Mouse (Mus musculus) hindbrain, embryonic 10.5 days (tissue): Measurements from ENCODE around the gene Cblb. TPM values are rescaled to one million over a fixed set of nuclear protein-coding genes. Genes with fewer than 3 reads are reported as not detected.

Experiments
- DNase-seq: peaks from one replicate; pipeline ENCODE4 v3.0.0-alpha.2; 2017; ENCODE audit warnings: low spot score
- H3K27ac ChIP-seq: fragments of 300-500 bp; sonication (generic); 2 replicates; pipeline ENCODE4 v1.5.1; 2016; ENCODE audit warnings: mild to moderate bottlenecking, moderate library complexity
- H3K27me3 ChIP-seq: fragments of 300-500 bp; sonication (generic); 2 replicates; pipeline ENCODE4 v1.6.1; 2016; ENCODE audit warnings: mild to moderate bottlenecking; ENCODE audit not compliant: poor library complexity, insufficient read depth, severe bottlenecking
- H3K36me3 ChIP-seq: fragments of 300-500 bp; sonication (generic); 2 replicates; pipeline ENCODE4 v1.6.1; 2016; ENCODE audit warnings: mild to moderate bottlenecking, moderate library complexity
- H3K4me1 ChIP-seq: fragments of 300-500 bp; sonication (generic); replicated peaks from 2 replicates; pipeline ENCODE4 v1.6.1; 2016; ENCODE audit warnings: mild to moderate bottlenecking
- H3K4me3 ChIP-seq: fragments of 300-500 bp; sonication (generic); 2 replicates; pipeline ENCODE4 v1.5.1; 2016; ENCODE audit warnings: mild to moderate bottlenecking, moderate library complexity
- H3K9me3 ChIP-seq: fragments of 300-500 bp; sonication (generic); 2 replicates; pipeline ENCODE4 v1.6.1; 2016; ENCODE audit warnings: mild to moderate bottlenecking, moderate library complexity
- WGBS: fragments of 180-500 bp; shearing (Covaris S2); methylation state at CpG from one replicate; pipeline ENCODE4 v1.1.7; 2016; 5-methylcytosine and 5-hydroxymethylcytosine counted together
- polyA plus RNA-seq: library from polyadenylated mRNA; unstranded; fragments of >200 nt; fragmentation: Nextera tagmentation; extraction: Ambion mirVana; gene quantifications from 2 replicates; pipeline ENCODE4 v1.2.1, GENCODE M21; 2016

Gene Cblb
- polyA plus RNA-seq, 1 experiment from 2014 or later: 42.6 TPM

DNA sequence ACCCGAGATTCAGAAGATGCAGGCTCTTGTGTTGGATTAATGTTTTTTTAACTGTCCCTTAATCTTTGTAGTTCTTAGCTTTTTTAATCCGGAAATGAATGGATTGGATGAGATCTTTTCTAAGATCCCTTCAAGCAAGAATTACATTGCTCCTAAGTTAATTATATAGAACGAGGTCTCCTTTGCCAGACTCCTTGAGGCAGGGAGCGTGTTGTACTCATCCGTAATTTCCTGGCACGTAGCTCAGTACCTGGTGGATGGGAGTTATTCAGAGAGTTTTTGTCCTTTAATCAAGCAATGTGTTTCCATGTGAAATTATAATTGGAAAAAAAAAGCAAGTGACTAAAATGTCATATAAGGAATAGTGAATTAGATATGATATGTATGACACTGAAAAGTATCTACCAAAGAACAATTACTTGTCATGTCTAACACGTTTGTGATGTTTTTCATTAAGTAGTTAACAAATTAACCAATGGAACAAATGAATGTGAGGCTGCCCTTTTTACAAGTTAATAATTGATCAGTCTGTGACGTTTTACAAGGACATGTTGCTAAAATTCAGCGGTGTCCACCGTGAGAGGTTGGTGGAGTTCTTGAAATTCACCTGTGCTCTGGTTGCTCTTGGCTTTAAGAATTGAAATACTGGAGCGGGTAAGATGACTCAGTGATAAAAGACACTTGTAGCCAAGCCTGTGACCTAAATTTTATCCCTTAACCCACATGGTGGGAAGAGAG is 12.5 kb downstream of the Cblb start:
- WGBS: 90% methylated on average over 11 of the region's 11 CpGs
- no peak overlapping the region for H3K27ac ChIP-seq
- no peak for DNase-seq
- H3K36me3 ChIP-seq: peaks cover 47% of the 10 kb centered on the region
- no peaks in the 10 kb centered on the region for H3K9me3 ChIP-seq
- no peaks in the 10 kb centered on the region for H3K27me3 ChIP-seq
- peaks cover 15% of the 10 kb centered on the region for H3K4me1 ChIP-seq
- no peak overlapping the region for H3K4me3 ChIP-seq

GRCm38 (mm10) chr16:52044518-52044917 is 13.5 kb downstream of the Cblb start:
- H3K9me3 ChIP-seq: no peaks in the 10 kb centered on the region
- H3K27me3 ChIP-seq: no peaks in the 10 kb centered on the region
- DNase-seq: no peak
- 96% methylated on average over 7 of the region's 7 CpGs for WGBS
- no peak overlapping the region for H3K27ac ChIP-seq
- peaks cover 15% of the 10 kb centered on the region for H3K4me1 ChIP-seq
- H3K36me3 ChIP-seq: peaks cover 47% of the 10 kb centered on the region
- H3K4me3 ChIP-seq: no peak overlapping the region

GRCm38 (mm10) chr16:52044985-52045384 is 14.0 kb downstream of the Cblb start:
- WGBS: 95% methylated on average over 4 of the region's 4 CpGs
- H3K27ac ChIP-seq: no peak overlapping the region
- no peaks in the 10 kb centered on the region for H3K27me3 ChIP-seq
- H3K4me1 ChIP-seq: peaks cover 15% of the 10 kb centered on the region
- no peak overlapping the region for H3K4me3 ChIP-seq
- H3K36me3 ChIP-seq: peaks cover 47% of the 10 kb centered on the region
- no peak for DNase-seq
- no peaks in the 10 kb centered on the region for H3K9me3 ChIP-seq

DNA sequence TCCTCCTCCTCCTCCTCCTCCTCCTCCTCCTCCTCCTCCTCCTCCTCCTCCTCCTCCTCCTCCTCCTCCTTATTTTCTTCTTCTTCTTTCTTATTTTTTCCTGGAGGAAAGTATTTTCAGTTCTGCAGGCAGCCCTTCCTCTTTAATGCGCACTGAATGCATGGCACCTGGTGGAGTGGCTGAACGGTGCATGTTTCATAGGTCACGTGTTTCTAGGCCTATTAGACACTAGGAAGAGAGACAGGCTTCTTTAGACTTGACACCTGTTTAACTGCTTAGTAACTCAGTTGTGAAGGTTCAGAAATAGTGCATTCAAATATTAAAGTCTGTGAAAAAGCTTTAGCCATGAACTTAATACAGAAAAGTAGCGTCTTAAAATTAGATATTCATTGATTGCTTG is 15.4 kb downstream of the Cblb start:
- H3K27ac ChIP-seq: no peak overlapping the region
- no peaks in the 10 kb centered on the region for H3K9me3 ChIP-seq
- DNase-seq: no peak
- H3K27me3 ChIP-seq: no peaks in the 10 kb centered on the region
- peaks cover 51% of the 10 kb centered on the region for H3K36me3 ChIP-seq
- no peak overlapping the region for H3K4me3 ChIP-seq
- H3K4me1 ChIP-seq: peaks cover 11% of the 10 kb centered on the region
- WGBS: 98% methylated on average over 4 of the region's 4 CpGs

DNA sequence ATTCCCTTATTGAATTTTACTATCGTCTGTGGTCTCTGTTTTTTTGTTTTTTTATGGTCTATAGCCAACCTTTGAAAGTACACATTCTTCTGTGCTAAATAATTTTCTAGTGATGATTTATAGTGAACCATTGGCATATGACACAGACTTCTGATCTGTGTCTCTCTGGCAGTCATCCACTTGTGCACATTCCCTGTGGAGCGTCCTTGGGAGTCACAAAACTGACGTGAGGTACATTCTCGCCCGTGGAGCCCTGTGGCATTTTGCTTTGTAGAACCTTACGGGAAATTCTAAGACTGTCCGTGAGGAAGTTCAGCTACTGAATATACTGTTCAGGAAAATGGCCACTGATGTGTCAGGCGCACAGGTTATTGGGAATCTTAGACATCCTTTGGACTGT is 20.1 kb downstream of the Cblb start:
- Histone ChIP-seq H3K4me1 (peaks cover 6% of the 10 kb centered on the region; the same call in 1 of the 2 replicates), H3K36me3 (peaks cover 63% of the 10 kb centered on the region), H3K27me3 (no peaks in the 10 kb centered on the region), H3K4me3 (no peak overlapping the region), H3K27ac (no peak overlapping the region), H3K9me3 (no peaks in the 10 kb centered on the region)
- 95% methylated on average over 8 of the region's 8 CpGs for WGBS
- DNase-seq: no peak

- no peak overlapping the region for H3K27ac ChIP-seq
- H3K4me1 ChIP-seq: peaks cover 6% of the 10 kb centered on the region; the same call in 1 of the 2 replicates
- WGBS: 77% methylated on average over 5 of the region's 5 CpGs
These were observed 21.7 kb downstream of the Cblb start for GRCm38 (mm10) chr16:52052734-52053133.

DNA sequence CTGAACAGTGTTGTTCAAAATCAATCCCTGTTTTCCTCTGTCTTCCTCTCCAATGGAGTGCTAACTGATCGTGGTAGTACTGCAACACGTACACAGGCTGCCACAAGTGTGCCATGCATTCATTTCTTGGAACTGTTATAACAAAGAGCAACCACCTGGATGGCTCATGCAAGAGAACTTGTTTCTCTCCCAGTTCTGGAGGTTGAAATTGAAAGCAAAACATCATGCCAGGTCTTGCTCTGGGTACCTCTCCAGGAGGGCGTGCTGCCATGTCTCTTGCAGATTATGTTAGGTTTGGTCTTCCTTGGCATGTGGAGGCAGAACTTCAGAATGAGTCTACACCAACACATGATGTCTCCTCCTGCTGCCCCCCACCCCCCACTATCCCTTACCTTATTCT is 24.2 kb downstream of the Cblb start:
- no peaks in the 10 kb centered on the region for H3K27me3 ChIP-seq
- no peak overlapping the region for H3K27ac ChIP-seq
- H3K4me3 ChIP-seq: no peak overlapping the region
- peaks cover 16% of the 10 kb centered on the region for H3K4me1 ChIP-seq
- no peaks in the 10 kb centered on the region for H3K9me3 ChIP-seq
- peaks cover 30% of the 10 kb centered on the region for H3K36me3 ChIP-seq
- DNase-seq: no peak
- 98% methylated on average over 3 of the region's 3 CpGs for WGBS

More at GRCm38 (mm10) chr16:52052734-52053133, 21.7 kb downstream of the Cblb start:
- Histone ChIP-seq H3K4me3 (no peak overlapping the region), H3K27me3 (no peaks in the 10 kb centered on the region), H3K9me3 (no peaks in the 10 kb centered on the region), H3K36me3 (peaks cover 55% of the 10 kb centered on the region)
- DNase-seq: no peak

DNA sequence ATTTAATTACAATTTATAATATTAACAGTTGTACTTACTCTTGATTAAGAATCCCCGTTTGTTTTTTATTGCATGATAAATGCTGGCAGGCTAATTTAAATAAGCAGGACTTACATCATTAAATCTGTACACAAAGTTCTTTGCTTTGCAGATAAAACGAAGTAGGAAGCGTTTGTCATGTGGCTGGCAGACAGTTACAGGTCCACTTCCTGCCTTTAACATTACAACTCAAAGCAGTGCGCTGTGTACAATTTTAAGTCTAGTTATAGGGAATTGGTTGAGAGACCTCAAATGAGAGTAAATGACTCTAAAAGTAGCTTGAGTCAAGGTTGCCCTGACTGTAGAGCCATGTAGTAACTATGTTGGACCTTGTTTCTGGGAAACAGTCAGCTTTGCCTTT is 25.1 kb downstream of the Cblb start:
- 89% methylated on average over 4 of the region's 4 CpGs for WGBS
- Histone ChIP-seq H3K27me3 (no peaks in the 10 kb centered on the region), H3K27ac (no peak overlapping the region), H3K9me3 (no peaks in the 10 kb centered on the region), H3K36me3 (peaks cover 21% of the 10 kb centered on the region), H3K4me3 (no peak overlapping the region), H3K4me1 (peaks cover 25% of the 10 kb centered on the region)
- DNase-seq: no peak

DNA sequence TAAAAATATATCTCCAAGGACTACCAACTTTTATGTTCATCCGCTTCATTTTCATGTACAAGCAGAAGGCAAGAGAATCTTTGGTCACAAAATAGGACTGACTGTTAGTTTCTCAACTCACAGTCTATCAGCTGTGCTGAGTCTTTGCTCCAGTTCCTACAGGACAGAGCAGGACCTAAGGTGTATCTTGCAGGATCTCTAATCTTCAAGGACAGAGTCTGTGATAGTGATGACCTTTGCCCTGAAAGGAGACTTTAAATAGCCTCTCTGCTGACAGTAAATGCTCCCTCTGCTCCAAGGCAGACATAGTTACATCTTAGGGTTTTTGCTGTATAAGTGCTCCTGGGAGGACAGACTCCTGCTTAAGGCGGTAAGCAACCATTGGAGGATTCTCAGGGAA is 26.3 kb downstream of the Cblb start:
- peaks cover 33% of the 10 kb centered on the region for H3K4me1 ChIP-seq
- 90% methylated on average over 2 of the region's 2 CpGs for WGBS

GRCm38 (mm10) chr16:52059535-52059934 is 28.5 kb downstream of the Cblb start:
- peaks cover 33% of the 10 kb centered on the region for H3K36me3 ChIP-seq
- DNase-seq: no peak
- no peak overlapping the region for H3K4me3 ChIP-seq
- no peak overlapping the region; the same call in 1 of the 2 replicates for H3K27ac ChIP-seq
- 84% methylated on average over 4 of the region's 4 CpGs for WGBS
- H3K4me1 ChIP-seq: peaks cover 34% of the 10 kb centered on the region
- H3K27me3 ChIP-seq: no peaks in the 10 kb centered on the region
- H3K9me3 ChIP-seq: no peaks in the 10 kb centered on the region

More for the DNA sequence above, 26.3 kb downstream of the Cblb start:
- Histone ChIP-seq H3K4me3 (no peak overlapping the region), H3K27me3 (no peaks in the 10 kb centered on the region), H3K9me3 (no peaks in the 10 kb centered on the region), H3K27ac (no peak overlapping the region), H3K36me3 (peaks cover 25% of the 10 kb centered on the region)
- no peak for DNase-seq

GRCm38 (mm10) chr16:52060100-52060719 is 29.2 kb downstream of the Cblb start:
- Histone ChIP-seq H3K27ac (no peak overlapping the region), H3K9me3 (no peaks in the 10 kb centered on the region)
- 86% methylated on average over 17 of the region's 17 CpGs for whole genome bisulfite sequencing

GRCm38 (mm10) chr16:52061015-52061481 is 30.0 kb downstream of the Cblb start:
- Histone ChIP-seq H3K36me3 (peaks cover 27% of the 10 kb centered on the region), H3K27ac (no peak overlapping the region), H3K27me3 (no peaks in the 10 kb centered on the region), H3K4me3 (no peak overlapping the region), H3K4me1 (peaks cover 34% of the 10 kb centered on the region), H3K9me3 (no peaks in the 10 kb centered on the region)
- 52% methylated on average over 4 of the region's 4 CpGs for WGBS
- DNase-seq: no peak

More at GRCm38 (mm10) chr16:52060100-52060719, 29.2 kb downstream of the Cblb start:
- Histone ChIP-seq H3K27me3 (no peaks in the 10 kb centered on the region), H3K36me3 (peaks cover 32% of the 10 kb centered on the region), H3K4me1 (peaks cover 34% of the 10 kb centered on the region), H3K4me3 (no peak overlapping the region)
- no peak for DNase-seq
